Mouse (Mus musculus) thymus, adult 2 months (tissue): ENCODE data around the gene Hkdc1. TPM values are rescaled to one million over a fixed set of nuclear protein-coding genes. Genes with fewer than 3 reads are reported as not detected.
"Not testable (repeated sequence)": the region's sequence is repeated elsewhere in the genome, so short reads cannot be mapped to it uniquely, and the experiment has no call there.

ENCODE experiments used
- DNase-seq: peaks from one replicate; pipeline ENCODE4 v3.0.0; 2021
- H3K27ac ChIP-seq: fragments of 200-500 bp; 2 replicates; pipeline ENCODE4 v1.5.1; 2012; ENCODE audit warnings: low read length, control low read depth; ENCODE audit not compliant: control insufficient read depth, insufficient read depth
- H3K27me3 ChIP-seq: fragments of 200-500 bp; 2 replicates; pipeline ENCODE4 v1.6.1; 2012; ENCODE audit warnings: mild to moderate bottlenecking, low read length, moderate library complexity, mixed read lengths; ENCODE audit not compliant: control insufficient read depth, insufficient read depth
- H3K36me3 ChIP-seq: fragments of 200-500 bp; 2 replicates; pipeline ENCODE4 v1.6.1; 2012; ENCODE audit warnings: mild to moderate bottlenecking, low read length, moderate library complexity; ENCODE audit not compliant: control insufficient read depth, insufficient read depth
- H3K4me1 ChIP-seq: fragments of 200-500 bp; replicated peaks from 2 replicates; pipeline ENCODE4 v1.6.1; 2012; ENCODE audit warnings: low read length; ENCODE audit not compliant: control insufficient read depth, insufficient read depth
- H3K4me3 ChIP-seq: fragments of 200-500 bp; 2 replicates; pipeline ENCODE4 v1.5.1; 2012; ENCODE audit warnings: mild to moderate bottlenecking, low read length, control low read depth, moderate library complexity; ENCODE audit not compliant: control insufficient read depth, insufficient read depth
- CTCF ChIP-seq: fragments of 200-500 bp; IDR thresholded peaks from 2 replicates; pipeline ENCODE4 v1.5.1; 2012; ENCODE audit warnings: mild to moderate bottlenecking, control low read depth, low read length, moderate library complexity, borderline replicate concordance; ENCODE audit not compliant: control insufficient read depth, poor library complexity, insufficient read depth; ENCODE audit errors: extremely low read depth
- POLR2A ChIP-seq: fragments of 200-500 bp; IDR thresholded peaks from 2 replicates; pipeline ENCODE4 v1.6.1; 2012; ENCODE audit warnings: mild to moderate bottlenecking, low read length, control low read depth, moderate library complexity; ENCODE audit not compliant: control insufficient read depth, poor library complexity, insufficient read depth; ENCODE audit errors: extremely low read depth
- WGBS: fragments of 180-500 bp; shearing (Covaris S2); methylation state at CpG from one replicate; pipeline ENCODE4 v1.1.7; 2018; 5-methylcytosine and 5-hydroxymethylcytosine counted together
- polyA plus RNA-seq: library from polyadenylated mRNA; depleted of rRNA; stranded (reverse); fragments of >200 nt; gene quantifications from 2 replicates; pipeline ENCODE4 v1.2.3, GENCODE M21; 2012; rRNA removed

Gene Hkdc1
- 0.15 and 0.17 TPM in 2 replicates for polyA plus RNA-seq

GRCm38 (mm10) chr10:62422255-62422654, at the start of gene Hkdc1:
Hkdc1 (minus strand) TSS chr10:62422491.
- H3K27me3 ChIP-seq, result no peaks in the 10 kb centered on the region
- H3K27ac ChIP-seq, result no peak within 1 kb of the TSS
- WGBS, result 76% methylated on average over 15 of the region's 15 CpGs
- H3K4me1 ChIP-seq, result no peaks in the 10 kb centered on the region
- no peak for DNase-seq
- no peak within 1 kb of the TSS for H3K4me3 ChIP-seq
- TF ChIP-seq CTCF (no peak), POLR2A (no peak)
- no peaks in the 10 kb centered on the region for H3K36me3 ChIP-seq

- Histone ChIP-seq H3K4me3 (no peak overlapping the region), H3K27me3 (no peaks in the 10 kb centered on the region), H3K4me1 (no peaks in the 10 kb centered on the region), H3K36me3 (0 out of 2 replicates have a peak, but pooled peaks cover 7% of the 10 kb centered on the region), H3K27ac (no peak overlapping the region)
- DNase-seq, result no peak
- TF ChIP-seq CTCF, result no peak
- TF ChIP-seq POLR2A, result no peak
- 92% methylated on average over 5 of the region's 5 CpGs for WGBS
Measured at GRCm38 (mm10) chr10:62471105-62471504, 48.8 kb upstream of the Hkdc1 start.

GRCm38 (mm10) chr10:62469736-62470135, 47.4 kb upstream of the Hkdc1 start:
- H3K36me3 ChIP-seq, result peaks cover 7% of the 10 kb centered on the region; the same call in 1 of the 2 replicates
- H3K27ac ChIP-seq, result no peak overlapping the region
- DNase-seq, result no peak
- H3K27me3 ChIP-seq, result no peaks in the 10 kb centered on the region
- WGBS, result 97% methylated on average over 4 of the region's 4 CpGs
- no peaks in the 10 kb centered on the region for H3K4me1 ChIP-seq
- TF ChIP-seq POLR2A, result no peak
- no peak for TF ChIP-seq CTCF
- H3K4me3 ChIP-seq, result no peak overlapping the region

DNA sequence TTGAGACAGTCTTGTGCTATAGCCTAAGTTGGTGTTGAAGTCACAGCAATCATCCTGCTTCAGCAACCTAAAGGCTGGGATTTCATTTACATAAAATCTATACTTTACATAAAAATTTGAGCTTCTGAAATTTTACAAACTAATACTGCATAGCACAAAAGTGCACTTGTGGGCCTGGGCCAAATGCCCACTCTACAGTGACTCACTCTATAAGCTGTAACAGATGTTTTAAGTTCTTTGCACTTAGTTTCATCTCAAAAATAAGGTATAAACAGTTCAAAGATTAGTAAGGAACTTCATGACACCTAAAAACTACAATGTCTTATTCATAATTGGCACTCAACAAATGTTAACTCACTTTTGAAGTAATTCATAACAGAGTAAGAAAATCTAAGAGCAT, 39.0 kb upstream of the Hkdc1 start:
- Histone ChIP-seq H3K27me3 (no peaks in the 10 kb centered on the region), H3K36me3 (peaks cover 29% of the 10 kb centered on the region), H3K4me1 (no peaks in the 10 kb centered on the region), H3K27ac (no peak overlapping the region), H3K4me3 (no peak overlapping the region)
- DNase-seq, result no peak
- TF ChIP-seq CTCF, result no peak
- TF ChIP-seq POLR2A, result no peak

DNA sequence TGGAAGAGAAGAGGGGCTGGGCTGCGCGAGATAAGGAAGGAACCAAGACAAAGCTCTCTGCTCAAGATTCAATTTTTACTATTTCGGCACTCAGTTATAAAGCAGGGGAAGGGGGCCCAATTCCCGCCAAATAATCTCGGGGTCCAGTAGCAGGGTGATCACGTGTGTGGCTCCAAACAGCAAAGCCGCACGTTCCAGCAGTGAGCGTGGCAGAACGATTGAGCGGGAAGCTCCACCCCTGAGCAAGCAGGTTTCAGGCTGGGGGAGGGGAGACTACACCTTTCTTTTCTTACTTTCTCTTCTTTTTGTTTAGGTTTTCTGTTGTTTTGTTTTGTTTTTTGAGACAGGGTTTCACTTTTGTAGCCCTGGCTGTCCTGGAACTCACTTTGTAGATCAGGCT, 29.7 kb upstream of the Hkdc1 start:
- not testable (repeated sequence) for H3K27me3 ChIP-seq, H3K4me1 ChIP-seq, H3K4me3 ChIP-seq, H3K27ac ChIP-seq, DNase-seq
- H3K36me3 ChIP-seq, result peaks cover 15% of the 10 kb centered on the region
- WGBS, result 91% methylated on average over 11 of the region's 11 CpGs

- peak; percentile 11 for DNase-seq
- H3K27ac ChIP-seq, result no peak overlapping the region
Measured at GRCm38 (mm10) chr10:62450280-62450640, 28.0 kb upstream of the Hkdc1 start.

GRCm38 (mm10) chr10:62449364-62450279, 27.3 kb upstream of the Hkdc1 start, which contains the start of the genes 4930507D05Rik and Supv3l1:
4930507D05Rik (plus strand) TSS chr10:62449489.
Supv3l1 (minus strand) TSS chr10:62449738.
- Histone ChIP-seq H3K27me3 (no peaks in the 10 kb centered on the region), H3K27ac (peak within 1 kb of the TSS; percentile 53), H3K36me3 (peaks cover 12% of the 10 kb centered on the region; the same call in 1 of the 2 replicates), H3K4me1 (peaks cover 8% of the 10 kb centered on the region), H3K4me3 (peak within 1 kb of the TSS; percentile 78)
- under 1% methylated on average over 73 of the region's 73 CpGs for WGBS
- peak; percentile 90 for DNase-seq
- TF ChIP-seq POLR2A, result 0 out of 2 replicates have a peak, but pooled peaks have one; percentile 13
- 0 out of 2 replicates have a peak, but pooled peaks have one; percentile 4 for TF ChIP-seq CTCF

More at GRCm38 (mm10) chr10:62450280-62450640, 28.0 kb upstream of the Hkdc1 start:
- H3K4me1 ChIP-seq, result peaks cover 8% of the 10 kb centered on the region
- no peak for TF ChIP-seq POLR2A
- TF ChIP-seq CTCF, result no peak
- WGBS, result 46% methylated on average over 18 of the region's 18 CpGs
- peaks cover 9% of the 10 kb centered on the region; the same call in 1 of the 2 replicates for H3K36me3 ChIP-seq
- H3K4me3 ChIP-seq, result peak overlapping the region; percentile 78
- no peaks in the 10 kb centered on the region for H3K27me3 ChIP-seq
